Mouse (Mus musculus) testis, postnatal 10 days (tissue): ENCODE results near the gene Ccdc65.

Source experiments
- DNase-seq: peaks from one replicate; pipeline ENCODE4 v3.0.0; 2021; ENCODE audit warnings: low spot score

Ccdc65 gene

DNA sequence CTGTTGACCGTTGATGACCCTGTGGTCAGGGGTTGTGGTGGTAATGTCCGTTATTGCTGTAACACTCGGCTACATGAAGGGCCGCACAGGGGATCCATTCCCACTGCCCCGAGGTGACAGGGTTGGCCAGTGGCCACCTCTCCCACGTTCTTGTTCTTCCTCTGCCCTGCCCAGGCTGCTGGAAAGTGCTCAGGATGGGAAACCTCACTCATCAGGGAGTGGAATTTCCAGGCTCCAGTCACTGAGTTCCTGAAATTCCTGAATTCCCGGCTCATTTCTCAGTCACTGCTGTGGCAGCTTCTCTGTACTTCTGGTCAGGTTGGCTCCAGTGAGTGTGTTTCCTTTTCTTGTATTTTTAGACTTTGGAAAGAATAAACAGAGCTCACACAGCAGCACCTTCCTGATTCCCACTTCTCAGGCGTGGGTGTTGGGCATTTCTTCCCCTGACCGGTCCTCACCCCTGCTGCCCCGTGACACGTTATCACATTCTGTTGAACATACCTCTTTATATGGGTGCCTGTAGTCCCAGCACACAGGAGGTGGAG, 15.8 kb upstream of the Ccdc65 start:
- DNase-seq = no peak

DNA sequence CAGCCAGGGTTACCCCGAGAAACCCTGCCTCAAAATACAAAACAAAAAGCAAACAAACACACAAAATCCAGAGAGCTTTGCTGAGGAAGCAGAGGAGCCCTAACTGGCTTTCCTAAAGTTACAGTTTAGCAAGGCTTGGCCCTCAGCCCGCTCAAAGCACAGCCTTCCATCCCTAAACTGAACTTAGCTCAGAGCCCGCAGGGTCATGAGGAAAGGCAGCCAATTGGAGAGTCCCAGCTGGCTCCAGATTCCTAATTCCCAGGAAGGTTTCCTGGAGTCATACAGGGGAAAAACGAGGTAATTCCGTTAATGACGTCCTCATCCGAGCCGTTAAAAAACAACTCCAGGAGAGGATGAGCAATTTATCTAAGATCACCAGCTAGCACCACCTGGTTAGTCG, 12.3 kb upstream of the Ccdc65 start:
- DNase-seq = no peak

DNA sequence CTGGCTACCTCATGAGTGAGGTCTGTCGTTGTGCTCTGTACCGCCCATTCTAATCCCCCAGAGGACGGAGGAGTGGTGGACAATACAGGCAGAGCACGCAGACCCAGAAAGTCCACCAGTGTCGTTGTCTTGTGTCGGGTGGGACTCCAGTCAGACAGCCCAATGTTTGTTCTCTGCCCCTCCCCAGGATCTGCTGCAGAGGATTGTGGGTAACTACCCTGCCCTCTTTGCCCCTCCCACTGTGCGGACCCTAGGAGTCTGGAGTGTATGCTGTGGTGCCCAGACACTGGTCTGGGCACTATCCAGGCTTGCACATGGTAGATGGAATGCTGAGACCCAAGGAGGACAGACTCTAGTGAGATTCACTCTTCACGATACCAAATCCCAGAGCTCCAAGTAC, 11.8 kb upstream of the Ccdc65 start:
- no peak for DNase-seq

GRCm38 (mm10) chr15:98699190-98700105, 8.6 kb upstream of the Ccdc65 start:
- DNase-seq = peak; percentile 95

DNA sequence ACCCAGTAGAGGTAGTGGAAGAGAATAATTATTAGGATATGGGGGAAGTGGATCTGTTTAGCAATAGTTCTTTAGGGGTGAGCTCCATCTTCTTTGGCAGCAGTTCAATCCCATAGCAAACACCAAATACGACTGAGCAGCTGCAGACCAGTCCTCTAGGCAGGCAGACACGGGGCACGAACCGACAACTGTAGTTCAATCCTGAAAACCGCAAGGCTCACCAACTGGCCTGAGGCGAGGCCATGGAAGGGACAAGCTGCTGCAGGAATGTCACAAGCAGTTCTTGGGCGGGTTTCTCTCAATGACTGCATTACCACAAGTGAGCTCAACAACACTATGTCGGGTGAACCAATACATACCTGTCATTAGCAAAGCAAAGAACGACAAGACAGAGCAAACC, 3.7 kb upstream of the Ccdc65 start:
- DNase-seq = no peak

DNA sequence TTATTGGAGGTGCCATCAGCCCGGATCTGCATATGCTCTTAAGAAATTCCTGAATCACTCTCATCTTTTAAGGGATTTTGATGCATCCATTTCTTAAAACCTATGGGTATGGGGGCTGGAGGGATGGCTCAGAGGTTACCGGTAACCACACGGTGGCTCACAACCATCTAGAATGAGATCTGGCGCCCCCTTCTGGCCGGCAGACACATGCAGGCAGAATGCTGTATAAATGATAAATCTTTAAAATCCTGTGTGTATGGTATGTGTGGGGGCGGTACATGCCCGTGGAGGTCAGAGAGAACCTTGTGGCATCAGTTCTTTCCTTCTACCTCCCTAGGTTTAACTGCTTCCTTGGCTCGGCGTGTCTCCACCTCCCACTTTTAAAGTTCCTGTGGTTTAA, 2.4 kb downstream of the Ccdc65 start:
- DNase-seq = peak; percentile 91

DNA sequence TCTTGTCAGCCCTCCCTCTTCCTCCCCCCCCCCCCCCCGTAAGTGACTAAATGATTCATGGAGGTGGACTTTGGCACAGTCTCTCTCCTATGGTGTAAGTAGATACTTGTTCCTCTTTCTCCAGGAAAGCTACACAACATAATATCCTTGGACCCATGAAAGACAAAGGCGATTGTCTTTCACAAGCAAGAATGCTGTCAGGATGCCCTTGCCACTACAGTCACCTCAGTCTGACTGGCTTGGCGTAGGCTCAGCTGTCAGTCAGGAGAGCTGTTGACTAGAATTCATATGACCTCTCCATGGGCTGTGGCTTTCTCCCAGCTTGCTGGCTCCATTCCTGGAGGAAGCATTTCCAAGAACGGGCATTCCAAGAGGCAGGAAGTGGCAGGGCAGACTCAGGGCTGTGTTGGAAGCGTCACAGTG, 6.2 kb downstream of the Ccdc65 start:
- no peak for DNase-seq

DNA sequence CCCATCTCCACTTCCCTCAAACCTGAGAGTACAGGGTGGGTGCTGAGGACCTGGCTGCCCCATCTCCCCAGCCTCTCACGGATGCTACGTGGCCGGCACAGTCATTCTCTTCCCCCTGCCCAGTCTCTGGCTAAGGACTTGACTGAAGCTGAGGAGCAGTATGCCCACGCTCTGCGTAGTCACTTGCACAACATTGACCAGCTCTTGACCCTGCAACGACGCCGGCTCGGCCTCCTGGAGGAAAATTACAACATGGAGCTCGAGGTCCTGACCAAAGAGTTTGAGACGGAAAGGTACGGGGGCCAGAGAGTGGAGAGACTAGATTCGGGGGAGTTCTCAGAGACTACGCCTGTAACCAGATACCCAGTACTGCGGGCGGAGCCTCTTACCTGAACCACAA, 9.3 kb downstream of the Ccdc65 start:
- no peak for DNase-seq

GRCm38 (mm10) chr15:98722191-98722590, 14.2 kb downstream of the Ccdc65 start:
- DNase-seq = no peak

GRCm38 (mm10) chr15:98722854-98723253, 14.8 kb downstream of the Ccdc65 start:
- no peak for DNase-seq

DNA sequence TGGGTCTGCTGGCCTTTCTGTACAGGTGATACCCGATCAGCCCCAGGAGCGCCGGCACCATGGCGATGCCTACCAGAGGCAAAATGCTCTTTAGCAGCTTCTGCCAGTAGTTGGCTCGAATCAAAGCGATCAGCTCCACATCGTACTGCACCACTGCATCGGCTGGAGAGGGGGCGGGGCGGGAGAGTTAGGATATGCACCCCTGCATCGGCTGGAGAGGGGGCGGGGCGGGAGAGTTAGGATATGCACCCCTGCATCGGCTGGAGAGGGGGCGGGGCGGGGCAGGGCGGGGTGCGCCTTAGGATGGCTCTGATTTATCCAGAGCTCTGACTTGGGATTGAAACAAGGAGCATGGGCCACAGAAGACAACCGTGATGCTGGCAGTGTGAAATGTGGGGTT, 16.4 kb downstream of the Ccdc65 start:
- no peak for DNase-seq

DNA sequence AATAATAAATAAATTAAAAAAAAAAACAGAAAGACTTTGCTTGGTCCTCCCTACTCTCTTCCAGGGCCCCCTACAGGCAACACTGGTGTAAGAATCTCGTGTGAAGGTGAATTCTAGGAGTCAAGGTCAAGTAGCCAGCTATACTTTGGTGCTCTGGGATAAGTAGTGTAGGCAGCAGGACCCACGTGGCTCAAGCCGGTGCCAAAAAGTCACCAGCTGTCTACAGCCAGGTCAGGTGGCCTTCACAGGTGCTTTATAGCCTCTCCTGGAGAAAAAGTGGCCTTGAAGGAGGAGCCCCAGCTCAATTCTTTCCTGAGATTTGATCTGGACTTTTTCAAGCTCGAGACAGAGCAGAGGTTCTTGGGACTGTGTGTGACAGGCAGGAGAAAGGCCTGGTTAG, 18.1 kb downstream of the Ccdc65 start:
- no peak for DNase-seq

- no peak for DNase-seq
Measured at GRCm38 (mm10) chr15:98726746-98727145, 18.7 kb downstream of the Ccdc65 start.

DNA sequence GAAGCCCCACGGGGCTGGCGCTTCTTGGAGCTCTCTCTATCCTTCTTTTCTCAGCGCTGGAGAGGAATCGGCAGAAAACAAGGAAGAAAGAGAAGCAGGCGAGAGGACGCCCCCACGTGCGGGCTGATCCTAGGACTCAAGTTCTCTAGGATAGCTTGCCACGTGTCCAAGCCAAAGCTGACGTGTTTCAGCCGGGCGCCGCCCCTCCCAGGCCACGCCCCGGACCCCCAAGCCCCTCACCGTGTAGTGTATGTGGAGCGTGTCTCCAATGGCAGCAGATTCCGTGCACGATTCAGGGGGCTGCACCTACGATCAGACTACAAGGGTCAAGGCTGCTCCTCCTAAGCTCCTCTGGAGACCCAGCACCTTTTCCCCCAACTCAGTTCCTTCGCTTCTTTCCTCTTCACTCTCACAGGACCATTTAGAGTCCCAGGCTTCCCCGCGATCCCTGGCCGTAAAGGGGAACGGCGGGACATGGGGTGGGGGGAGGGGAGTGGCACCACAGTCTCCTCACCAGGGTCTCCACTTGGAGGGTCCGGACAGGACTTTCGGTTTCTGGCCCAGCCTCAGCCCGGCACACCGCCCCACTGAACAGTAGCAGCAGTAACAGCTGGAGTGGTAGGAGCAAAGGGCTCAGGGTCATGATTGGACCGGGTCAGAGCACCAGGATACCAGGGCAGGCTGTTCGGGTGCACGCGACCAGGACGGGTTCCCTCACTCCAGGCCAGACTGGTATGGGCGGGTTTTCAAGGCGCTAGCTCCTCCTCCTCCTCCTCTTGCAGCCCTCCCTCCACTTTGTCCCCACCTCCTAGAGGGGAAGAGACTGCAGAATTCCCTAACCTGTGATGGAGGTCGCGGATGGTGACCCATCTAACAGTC, 19.7 kb downstream of the Ccdc65 start, which contains the start of gene Fkbp11:
Fkbp11 (minus strand) TSS at position 756 of the 879 bp plus-strand sequence.
- DNase-seq = peak; percentile 70

DNA sequence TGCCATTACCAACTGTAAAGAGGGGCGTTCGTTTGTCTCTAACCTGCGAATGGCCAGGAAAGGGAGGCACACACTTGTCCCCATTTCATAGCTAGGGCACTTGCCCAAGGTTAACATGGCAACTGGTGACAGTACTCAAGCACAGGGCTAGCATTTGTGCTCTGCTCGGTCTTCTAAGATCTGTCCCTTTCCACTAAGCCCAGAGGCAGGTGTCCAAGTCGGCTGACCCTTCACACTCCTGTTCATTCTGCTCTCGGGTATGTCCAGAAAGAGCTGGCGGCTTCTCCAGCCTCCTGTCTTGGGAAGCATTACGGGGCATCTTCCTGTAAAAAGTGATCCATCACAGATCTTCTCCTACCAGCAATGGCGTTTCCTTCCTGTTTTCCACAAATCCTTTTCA, 20.4 kb downstream of the Ccdc65 start:
- no peak for DNase-seq

- no peak for DNase-seq
Measured at GRCm38 (mm10) chr15:98729791-98730545, 22.0 kb downstream of the Ccdc65 start.

DNA sequence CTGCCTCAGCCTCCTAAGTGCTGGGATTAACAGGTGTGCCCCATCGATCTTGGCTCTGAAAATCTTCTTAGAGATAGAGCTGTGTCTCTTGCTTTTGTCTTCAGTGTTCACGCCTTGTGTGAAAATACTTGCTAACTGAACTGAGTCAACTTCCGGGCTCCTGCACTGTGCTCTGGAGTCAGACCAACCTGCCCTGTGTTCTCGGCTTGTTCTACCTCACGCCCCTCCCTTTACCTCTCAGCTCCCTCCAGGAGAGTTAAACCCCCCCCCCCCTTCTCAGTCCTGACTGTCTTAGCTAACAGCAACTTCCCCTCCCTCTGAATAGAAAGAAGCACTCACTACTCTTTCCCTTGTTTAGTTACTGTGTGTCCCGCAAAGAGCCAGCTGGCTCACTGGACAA, 22.8 kb downstream of the Ccdc65 start:
- DNase-seq = no peak

DNA sequence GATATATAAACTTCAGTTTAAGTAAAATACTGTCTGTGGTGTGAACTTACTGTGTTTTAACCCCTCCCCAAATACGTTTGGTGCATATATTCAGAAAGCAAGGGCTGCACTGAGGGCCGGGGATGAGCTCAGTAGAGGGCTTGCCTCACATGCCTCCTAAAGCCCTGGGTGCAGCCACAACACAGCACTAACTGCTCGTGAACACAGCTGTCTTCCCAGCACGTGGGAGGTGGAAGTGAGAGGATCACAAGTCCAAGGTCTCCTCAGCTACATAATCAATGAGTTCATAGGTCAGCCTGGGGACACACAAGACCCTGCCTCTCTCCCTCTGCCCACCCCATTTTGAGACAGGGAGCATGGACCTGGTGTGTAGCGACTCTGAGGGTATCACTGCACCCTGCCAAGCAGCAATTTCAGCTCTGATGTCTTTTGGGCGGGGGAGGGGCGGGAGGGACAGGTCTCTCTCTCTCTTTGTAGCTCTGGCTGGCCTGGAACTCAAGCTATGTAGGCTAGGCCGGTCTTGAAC, 24.1 kb downstream of the Ccdc65 start:
- DNase-seq = no peak

DNA sequence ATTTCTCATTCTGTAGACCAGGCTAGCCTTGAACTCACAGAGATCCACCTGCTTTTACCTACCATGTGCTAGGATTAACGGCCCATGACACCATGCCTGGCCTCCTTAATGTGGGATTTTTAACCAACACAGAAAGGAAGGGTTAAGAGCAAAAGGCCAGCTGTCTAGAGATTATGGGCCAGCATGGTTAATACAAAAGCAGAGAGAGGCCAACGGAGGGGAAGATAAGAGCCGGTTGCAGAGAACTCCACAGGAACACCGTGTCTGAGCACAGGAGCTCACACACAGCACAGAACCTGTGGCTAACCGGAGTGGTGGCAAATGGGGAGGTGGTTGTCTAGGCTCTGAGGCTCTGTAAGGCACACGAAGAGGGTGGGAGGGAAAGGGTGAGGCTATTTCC, 25.4 kb downstream of the Ccdc65 start:
- DNase-seq = no peak

- no peak for DNase-seq
Measured at GRCm38 (mm10) chr15:98733976-98734566, 26.1 kb downstream of the Ccdc65 start.

- DNase-seq = no peak
Measured at GRCm38 (mm10) chr15:98736521-98736920, 28.5 kb downstream of the Ccdc65 start.
